Mouse (Mus musculus) ES-CJ7 (cell line): ENCODE results near the gene Scamp2.

Experiments used
- DNase-seq: peaks from one replicate; pipeline ENCODE4 v3.0.0; 2011; ENCODE audit warnings: low read depth, low spot score

The Scamp2 gene

DNA sequence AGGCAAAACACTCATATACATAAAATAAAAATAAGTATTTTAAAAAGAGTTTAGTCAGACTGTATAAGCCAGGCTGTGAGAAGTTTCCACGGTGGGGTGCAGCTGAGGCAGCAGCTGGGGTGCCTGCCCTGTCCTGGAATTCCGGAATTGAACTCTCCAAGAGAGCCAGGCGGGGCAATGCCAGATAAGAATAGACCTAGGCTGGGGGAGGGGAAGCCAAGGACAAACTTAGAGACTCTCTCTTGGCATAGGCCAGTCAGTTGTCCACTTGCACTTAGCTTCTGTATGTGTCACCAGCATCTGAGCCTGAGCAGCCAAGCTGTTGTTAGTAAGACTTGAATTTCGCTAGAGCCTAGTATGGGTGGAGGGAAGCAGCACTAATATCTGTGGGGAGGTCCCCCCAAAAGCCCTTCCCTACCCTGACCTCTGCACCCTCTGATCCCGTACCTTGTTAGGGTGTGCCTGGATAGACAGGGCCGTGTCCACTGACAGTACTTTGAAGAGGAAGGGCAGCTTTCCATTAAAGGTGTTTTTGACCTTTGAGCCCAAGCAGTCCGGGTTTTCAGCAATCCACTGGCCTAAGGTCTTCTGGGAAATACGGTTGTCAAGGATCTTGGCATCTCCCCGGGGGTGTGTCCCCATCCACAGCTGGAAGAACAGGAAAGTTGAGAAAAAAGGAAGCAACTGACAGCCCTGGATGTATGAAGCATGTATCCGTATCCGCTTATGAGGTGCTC lies 10.4 kb upstream of the Scamp2 start:
- DNase-seq: no peak

DNA sequence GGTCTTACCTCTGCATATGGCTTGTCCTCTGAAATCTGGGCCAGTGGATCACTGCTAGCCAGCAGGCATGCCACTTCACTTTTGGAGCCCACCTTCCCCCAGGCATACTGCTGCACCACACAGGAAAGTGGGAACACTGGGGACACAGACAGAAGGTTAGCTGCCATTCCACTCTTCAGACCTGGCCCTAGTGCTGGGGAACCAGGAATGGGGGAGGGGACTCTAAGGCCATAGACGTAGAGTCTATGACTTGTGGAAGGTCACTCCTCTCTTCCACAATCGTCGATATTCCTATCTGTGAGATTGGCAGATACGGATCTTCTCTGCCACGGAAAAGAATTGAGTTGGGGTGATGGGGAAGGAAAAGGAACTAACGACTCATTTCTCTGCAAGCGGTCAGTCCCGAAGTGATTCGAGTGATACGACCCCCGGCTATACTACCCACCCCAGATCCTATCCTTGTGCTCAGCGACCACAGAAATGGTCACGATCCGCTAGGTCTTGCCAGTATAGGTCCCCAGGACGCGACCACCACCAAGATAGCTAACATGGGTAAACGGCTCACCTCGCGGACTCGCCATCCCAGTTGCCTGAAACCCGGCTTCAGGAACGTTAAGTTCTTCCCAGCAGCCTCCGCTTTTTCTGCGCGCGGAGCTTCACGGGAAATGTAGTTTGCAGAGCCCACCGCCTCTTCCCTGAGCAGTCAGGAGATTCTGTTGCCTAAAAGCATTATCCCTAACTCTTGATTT lies 8.4 kb upstream of the Scamp2 start, which contains the start of gene Mpi:
Gene Mpi, minus strand, starts transcription at position 625 of the 749 bp plus-strand sequence.
- peak; percentile 71 for DNase-seq

DNA sequence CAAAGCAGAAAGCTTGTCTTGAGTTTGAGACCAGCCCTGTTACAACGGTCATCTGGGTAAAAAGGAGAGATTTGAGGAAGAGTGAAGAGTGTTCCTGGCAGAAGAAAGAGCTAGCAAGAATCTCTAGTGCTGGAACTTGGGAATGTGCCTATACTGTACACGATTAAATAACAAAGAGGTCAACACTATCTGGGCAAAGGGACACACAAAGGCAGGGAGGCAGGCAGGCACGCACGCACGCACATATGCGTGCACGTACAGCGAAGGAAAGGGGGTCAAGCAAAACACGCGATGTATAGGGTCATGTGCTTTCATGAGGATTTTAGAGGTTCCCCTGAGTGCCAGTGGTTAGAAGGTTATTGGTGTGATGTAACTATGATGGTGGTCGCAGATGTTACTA lies 7.6 kb upstream of the Scamp2 start:
- no peak for DNase-seq

DNA sequence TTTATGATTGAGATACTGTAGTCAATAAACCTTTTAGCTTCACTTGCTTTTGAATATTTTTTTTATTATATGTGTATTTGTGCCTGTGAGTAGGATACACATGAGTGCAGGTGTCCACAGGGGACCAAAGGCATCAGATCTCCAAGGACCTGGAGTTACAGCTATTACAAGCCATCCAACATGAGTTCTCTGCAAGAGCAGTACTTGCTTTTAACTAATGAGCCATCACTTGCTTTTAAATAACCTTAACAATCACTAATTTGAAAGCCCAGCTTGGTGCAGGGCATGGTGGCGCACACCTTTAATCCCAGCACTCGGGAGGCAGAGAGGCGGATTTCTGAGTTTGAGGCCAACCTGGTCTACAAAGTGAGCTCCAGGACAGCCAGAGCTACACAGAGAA lies 6.0 kb upstream of the Scamp2 start:
- no peak for DNase-seq

DNA sequence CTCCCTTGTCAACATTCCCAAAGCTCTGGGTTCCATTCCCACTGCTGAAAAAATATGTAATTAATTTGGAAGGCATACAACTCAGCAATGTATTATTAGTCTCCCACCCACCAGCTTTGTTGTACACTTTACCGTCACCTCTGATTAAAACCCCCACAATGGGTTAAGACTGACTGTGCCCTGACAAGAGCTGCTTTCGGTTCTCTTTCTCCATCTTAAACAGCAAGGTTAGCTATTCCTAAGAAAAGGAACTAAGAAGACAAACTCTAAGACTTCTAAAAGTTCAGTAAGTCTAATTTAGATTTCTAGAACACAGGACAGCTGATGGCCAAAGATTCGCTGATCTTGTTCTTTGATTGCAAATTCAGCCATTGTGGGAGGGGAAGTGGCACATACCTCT lies 3.5 kb upstream of the Scamp2 start:
- no peak for DNase-seq

DNA sequence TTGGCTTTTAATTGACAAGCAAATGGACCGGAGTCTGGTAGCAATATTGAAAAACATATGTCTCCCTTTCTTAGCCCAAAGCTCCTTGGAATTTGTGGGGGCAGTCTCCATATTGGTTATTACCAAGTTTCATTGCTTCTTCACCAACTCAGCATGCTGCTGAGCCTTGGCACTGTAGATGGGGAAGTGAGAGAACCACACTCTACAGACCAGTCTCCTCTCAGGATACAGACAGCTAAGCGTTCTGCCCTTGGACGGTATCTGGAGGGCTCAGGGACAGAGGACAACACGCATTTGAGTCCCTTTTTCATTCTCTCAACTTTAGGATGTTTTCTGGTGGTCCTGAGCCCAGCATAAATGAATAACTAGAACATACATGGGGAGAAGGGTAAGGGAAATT lies 2.1 kb upstream of the Scamp2 start:
- no peak for DNase-seq

DNA sequence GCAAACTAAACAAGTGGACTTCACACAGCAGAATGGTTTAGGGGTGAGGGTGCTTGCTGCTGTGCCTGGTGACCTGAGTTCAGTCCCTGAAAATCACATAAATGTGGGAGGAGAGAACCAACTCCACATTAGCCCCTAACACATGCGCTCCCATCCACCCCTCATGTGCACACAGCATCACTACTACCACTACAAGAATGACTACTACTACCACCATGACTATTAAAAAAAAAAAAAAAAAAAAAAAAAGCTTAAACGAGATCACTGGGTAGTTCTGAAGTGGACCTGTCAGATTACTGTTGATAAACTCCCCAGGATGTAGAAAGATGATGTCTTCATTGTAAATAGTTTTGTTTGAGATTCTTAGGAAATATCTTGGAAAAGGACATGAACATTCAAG lies 1.2 kb upstream of the Scamp2 start:
- no peak for DNase-seq

DNA sequence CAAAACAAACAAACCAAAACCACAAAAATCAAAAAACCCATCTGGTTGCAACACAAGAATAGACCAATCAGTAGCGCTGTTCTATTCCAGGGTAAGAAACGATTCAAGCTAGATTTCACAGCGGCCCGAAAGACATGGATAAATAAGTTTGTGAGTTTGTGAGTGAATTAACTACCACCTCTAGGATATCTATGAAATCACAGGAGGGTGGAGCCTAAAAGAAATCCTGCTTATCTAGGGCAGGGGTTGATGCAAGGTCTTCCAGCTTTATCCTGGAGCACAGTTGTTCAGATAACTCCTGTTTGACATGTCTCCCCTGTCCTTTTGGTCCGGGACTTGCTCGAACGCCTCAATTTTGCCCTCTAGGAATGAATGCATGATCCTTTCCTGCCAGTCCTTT lies 480 bp upstream of the Scamp2 start:
- DNase-seq: no peak

DNA sequence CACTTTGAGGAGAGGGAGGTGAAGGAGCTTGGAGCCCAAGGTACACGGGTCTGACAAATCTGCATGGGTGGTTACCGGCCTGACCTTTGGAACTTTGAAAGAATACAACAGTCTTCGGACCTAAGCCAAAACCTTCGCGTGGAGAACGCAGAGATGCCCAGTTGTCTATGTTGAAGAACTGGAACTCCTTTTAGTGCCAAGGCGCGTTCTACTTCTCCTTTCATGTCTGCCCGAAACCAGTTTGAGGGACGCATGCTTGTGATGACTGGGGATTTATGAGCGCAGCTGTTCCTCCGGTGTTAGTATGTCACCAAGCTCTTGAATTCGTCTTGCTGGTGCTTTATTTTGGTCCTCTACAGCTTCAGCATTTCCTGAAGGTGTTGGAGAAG lies 962 bp downstream of the Scamp2 start:
- DNase-seq: no peak

DNA sequence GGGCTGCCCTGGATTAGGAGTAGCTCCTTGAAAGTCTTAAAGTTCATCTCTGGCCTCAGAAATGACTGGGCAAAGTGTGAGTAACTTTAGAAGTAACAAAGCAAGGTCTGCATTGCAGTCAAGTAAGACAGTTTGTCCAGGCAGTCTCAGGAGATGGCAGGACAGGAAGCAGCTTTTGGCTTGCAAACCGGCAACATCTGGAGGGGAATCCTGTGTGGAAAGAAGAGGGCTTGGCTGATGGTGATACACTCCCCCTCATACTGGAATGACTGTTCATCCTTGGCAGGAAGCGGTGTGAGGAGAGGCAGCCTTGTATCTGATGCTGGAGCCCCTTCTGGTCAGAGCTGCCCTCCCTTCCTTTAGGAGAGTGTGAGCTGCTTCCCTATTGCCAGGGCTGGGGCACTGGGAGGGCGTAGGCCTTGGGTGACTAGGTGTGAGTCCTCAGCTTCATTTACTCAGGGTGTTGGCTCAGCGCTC lies 2.2 kb downstream of the Scamp2 start:
- no peak for DNase-seq

DNA sequence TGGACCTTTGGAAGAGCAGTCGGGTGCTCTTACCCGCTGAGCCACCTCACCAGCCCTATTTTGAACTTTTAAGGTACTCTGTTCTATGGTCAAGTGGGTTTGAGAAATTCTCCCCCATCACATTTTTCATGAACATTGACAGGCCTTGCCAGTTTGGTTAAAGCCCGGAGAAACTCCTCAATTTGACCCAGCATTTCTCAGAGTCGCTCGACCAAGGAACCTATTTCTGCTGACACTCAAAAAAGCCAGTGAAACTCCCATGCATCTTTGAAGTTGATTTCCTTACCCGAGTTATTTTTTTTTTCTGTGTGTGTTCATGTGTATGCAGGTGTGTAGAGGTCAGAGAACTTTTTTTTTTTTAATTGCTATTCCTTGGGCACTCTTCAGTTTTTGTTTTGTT lies 3.9 kb downstream of the Scamp2 start:
- DNase-seq: no peak

DNA sequence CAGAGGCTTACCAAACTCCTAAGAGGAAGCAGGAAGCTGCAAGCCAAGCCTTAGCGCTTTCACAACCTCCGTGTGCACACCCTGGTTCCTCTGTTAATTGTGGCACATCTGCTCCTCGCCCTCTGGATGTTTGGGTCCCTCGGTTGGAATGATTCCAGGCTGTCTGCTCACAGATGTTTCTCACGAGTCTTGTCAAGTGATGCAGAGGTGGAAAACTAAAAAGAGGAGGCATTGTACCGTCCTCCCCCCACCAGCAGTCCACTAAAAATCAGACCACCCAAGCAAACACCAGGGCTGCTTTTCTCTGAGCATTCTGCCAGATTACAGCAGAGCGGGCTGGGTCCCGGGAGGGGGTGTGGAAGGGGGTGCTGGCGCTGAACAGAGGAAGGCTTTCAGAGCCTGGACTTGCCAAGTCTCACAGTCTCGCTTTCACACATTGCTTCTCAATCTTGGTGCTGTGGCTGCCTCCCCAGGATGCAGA lies 5.0 kb downstream of the Scamp2 start:
- no peak for DNase-seq

DNA sequence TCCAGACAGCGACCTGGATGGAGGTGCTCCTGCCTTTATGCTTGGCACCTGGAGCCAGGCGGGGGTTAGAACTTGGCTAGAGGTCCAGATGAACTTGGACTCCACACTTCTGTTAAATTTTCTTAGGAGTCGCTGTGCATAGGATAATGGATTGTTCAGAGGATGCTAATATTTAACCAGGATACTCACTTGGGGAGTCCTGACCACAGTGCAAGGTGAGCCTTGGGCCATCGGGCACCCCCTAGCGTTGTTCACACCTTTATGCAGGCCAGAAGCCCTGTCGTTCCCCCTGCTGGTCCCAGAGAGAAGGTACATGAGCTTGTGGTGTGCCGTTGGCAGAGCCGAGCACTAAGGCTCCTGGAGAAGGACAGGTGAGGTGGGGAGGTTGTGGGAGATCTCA lies 6.1 kb downstream of the Scamp2 start:
- DNase-seq: peak; percentile 72

DNA sequence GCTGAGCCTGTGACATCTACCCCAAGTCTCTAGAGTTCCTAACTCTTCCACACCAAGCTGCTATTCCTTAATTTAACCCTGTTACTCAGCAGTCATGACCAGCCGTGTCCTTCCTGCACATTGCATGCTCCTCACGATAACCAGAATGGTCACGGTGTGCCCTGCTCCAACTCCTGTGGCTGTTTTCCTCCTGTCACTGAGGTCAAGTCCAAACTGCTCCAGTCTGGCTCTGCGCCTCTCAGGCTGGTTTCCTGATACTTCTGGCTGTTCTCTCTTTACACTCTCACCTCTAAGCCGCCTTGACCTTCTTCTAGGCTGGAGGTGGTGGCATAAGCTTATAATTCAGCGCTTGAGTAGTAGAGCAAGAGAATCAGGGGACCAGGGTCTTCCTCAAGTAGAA lies 7.8 kb downstream of the Scamp2 start:
- no peak for DNase-seq

DNA sequence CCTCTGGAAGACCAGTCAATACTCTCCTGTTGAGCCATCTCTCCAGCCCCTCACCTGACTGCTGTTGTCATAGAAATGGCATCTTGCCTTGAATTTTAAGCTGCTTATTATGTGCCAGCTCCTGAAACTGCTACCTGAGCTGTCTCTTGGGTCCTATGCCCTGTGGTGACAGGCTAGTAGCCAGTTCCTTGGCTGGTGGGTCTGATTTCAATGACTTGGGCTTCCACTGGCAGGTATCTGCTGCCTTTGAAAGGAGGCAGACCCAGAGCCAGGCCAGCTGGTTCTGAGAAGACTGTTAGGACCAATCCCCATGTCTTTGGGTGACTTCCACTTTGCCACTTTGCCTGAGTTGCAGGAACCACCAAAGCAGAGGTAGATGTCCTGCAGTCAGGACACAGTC lies 13.7 kb downstream of the Scamp2 start:
- DNase-seq: no peak

DNA sequence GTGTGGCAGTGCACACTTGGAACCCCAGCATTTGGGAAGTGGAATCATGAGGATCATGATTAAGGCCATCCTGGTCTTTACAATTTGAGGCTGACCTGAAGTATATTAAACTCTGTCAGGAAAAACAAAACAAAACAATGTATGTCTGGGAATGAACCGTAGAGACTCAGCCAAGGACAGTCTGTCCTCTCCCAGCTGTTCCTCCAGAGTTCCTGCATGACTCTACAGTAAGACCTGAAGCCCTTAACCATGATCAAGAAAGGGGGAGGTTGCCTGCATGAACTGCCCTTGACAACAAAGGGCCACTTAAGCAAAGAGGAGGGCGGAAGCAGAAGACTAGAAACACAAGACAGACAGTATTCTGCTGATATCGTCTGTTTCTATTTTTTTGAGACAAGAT lies 14.8 kb downstream of the Scamp2 start:
- DNase-seq: no peak

DNA sequence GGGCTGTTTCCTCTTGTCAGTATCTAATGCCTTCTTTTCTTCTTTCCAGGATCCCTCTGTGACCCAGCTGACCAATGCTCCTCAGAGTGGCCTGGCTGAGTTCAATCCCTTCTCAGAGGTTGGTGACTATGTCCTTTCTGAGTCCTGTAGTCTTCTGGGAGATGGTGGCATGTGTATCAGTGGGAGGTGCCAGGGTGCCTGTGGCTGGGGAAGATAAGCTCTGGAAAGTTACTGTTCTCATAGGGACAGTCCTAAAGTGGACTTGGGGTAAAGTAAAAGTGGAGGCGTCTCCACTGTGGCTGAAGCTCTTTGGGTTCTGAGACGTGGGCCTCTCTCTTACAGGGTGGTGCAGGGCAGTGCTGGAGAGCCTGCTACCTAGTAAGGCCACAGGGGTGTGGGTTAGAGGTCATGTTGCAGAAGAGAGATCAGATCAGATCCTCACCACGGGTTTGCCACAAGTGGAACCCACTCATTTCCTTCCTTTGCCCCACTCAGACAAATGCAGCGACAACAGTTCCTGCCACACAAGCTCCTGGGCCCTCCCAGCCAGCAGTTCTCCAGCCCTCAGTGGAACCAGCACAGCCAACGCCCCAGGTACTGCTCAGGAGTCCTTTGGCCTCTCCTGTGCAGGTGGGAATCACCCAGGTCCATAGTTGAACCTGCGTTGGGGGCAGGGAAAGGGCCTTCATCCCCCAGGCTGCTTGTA lies 16.6 kb downstream of the Scamp2 start:
- no peak for DNase-seq

DNA sequence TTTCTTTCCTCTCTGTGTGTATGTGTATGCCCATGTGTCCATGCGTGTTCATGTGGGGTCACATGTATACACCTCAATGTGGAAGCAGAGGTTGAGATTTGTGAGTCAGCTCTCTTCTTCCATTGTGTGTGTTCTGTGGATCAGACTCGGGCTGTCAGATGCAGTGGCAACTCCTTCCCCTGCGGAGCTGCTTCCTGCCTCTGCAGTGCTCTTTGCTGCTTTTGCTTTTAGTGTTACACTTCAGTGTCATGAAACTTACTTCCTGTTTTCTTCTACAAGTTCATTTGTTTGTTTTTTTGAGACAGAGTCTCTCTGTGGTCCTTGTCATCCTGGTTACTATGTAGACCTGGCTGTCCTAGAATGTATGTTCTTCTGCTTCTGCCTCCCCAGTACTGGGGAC lies 24.2 kb downstream of the Scamp2 start:
- no peak for DNase-seq

DNA sequence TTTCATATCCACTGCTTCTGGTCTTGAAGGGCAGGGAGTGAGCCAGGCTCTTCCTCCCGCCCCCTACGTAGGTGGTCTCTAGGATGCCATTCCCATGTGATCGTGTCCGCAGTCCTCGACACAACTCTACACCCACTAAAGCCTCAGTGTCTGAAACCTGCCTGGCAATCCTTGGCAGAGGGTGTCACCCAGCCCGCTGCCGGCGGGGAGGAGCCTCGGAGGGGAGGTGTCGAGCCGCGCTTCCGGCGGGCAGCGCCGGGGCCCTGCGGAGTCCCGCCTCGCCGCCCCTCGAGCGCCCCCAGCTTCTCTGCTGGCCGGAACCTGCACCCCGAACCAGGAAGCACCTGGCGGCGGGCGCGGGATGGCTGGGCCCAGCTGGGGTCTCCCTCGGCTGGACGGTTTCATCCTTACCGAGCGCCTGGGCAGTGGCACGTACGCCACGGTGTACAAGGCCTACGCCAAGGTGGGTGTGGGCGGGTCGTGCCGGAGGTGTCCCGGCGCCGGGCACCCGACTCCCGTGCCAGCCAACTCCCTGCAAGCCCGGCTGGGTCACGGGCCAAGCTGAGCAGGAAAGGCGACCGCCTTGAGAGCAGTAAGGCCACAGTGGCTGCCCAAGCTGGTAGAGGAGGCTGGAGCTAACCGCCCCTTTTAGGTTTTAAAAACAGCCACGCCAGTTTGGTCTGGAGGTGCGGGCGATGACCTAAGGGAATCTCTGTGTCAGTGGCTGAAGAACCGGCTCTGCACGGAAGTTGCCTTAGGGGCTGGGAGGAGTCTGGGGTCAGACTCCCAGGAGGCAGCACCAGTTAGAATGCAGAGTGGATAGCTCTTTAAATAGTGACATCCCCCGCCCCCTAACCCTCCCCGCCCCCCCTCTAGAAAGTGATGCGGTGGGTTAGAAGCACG lies 28.7 kb downstream of the Scamp2 start, which contains the start of gene Ulk3:
Gene Ulk3, plus strand, starts transcription at position 229 of the 903 bp plus-strand sequence.
- DNase-seq: peak; percentile 84

DNA sequence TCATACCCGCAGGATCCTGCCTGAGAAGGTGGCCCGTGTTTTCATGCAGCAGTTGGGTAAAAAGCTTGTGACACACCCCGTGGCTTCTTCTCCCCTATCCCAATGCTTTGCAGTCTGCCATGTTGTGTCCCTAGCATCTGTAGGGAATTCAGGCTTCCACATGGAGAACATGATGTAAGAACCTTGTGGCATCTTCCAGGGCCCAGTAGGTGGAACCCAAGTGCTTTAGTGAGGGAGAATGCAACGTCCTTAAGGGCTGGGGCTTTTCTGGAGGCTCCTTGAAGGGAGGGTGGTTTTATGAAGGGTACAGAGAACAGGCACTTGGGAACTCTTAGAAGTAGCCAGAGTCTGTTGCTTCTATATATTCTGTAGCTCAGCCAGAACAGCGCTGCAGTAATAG lies 30.0 kb downstream of the Scamp2 start:
- DNase-seq: peak; percentile 50

DNA sequence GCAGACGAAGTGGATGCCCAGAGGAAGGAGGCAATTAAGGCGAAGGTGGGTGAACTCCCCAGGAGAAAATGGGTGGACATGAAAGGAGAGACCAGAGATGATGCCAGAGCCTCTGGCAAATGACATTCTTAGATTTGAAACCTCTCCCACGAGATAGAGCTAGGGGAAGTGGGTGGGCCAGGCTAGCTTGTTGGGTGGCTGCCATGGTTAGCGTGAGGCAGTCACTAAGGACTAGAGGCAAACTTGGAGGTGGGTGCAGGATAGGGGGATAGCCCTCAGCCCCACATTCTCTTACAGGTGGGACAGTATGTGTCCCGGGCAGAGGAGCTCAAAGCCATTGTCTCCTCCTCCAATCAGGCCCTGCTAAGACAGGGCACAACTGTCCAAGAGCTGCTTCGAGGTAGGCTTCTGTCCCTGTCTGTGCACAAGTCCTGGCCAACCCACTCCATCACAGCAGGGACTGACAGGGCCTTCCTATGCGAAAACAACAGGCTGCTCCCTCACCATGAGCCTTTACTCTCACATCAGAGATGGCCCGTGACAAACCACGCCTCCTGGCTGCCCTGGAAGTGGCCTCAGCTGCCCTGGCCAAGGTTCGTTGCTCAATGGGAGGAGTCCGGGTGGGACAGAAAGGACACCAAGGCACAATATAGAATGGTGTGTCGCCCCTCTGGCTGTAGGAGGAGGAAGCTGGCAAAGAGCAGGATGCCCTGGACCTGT lies 32.9 kb downstream of the Scamp2 start:
- DNase-seq: no peak
